15 mouse cellular contexts compared by ENCODE assay signal in the genomic region with DNA sequence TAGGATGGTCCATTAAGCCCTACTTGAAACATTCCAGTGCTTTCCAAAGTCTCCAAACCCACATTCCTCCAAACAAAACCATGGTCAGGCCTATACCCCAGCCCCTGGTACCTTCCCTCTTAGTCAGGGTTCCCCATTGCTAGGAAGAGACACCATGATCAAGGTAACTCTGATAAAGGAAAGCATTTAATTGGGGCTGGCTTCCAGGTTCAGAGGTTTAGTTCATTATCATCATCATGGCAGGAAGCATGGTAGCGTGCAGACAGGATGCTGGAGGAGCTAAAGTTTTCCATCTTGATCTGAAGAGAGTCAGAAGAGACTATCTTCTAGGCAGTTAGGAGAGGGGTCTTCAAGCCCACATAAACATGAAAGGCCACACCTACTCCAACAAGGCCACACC.
"Had no signal": no experiment of that assay in that cellular context is flagged by ENCODE, and none has a peak within 500 bp of the region (broad histone marks: within the 10 kb centered on the region; RNA-seq: fewer than 3 reads in every experiment).

No protein-coding gene starts in this region.

- DNase-seq: retina, postnatal 1 day; right cerebral cortex, adult 18-20 months; right cerebral cortex, postnatal 14 days; right cerebral cortex, postnatal 25 days; right cerebral cortex, postnatal 4 days; spleen, adult 18-20 months; thymus, adult 18-20 months; thymus, adult 2 months; thymus, postnatal 14 days; thymus, postnatal 25 days; thymus, postnatal 36 days; thymus, postnatal 4 days had no signal

- H3K27ac ChIP-seq: neural tube, embryonic 15.5 days; stomach, embryonic 15.5 days; stomach, postnatal 0 days had no signal

- H3K9ac ChIP-seq: neural tube, embryonic 15.5 days; stomach, embryonic 15.5 days had no signal

- H3K27me3 ChIP-seq: neural tube, embryonic 15.5 days; stomach, embryonic 15.5 days had no signal

- H3K4me2 ChIP-seq: neural tube, embryonic 15.5 days; stomach, embryonic 15.5 days had no signal

- H3K36me3 ChIP-seq: neural tube, embryonic 15.5 days; stomach, embryonic 15.5 days had no signal

- H3K4me1 ChIP-seq: neural tube, embryonic 15.5 days; stomach, embryonic 15.5 days had no signal

- H3K9me3 ChIP-seq: neural tube, embryonic 15.5 days; stomach, embryonic 15.5 days had no signal

- H3K4me3 ChIP-seq: neural tube, embryonic 15.5 days; stomach, embryonic 15.5 days had no signal
